Mouse (Mus musculus) cerebellum, adult 8-10 months (tissue): ENCODE measurements around the gene Gm15080.
"Not testable (repeated sequence)": the region's sequence is repeated elsewhere in the genome, so short reads cannot be mapped to it uniquely, and the experiment has no call there.

Experiments used
- DNase-seq: peaks from one replicate; pipeline ENCODE4 v3.0.0; 2022

Gm15080 gene

DNA sequence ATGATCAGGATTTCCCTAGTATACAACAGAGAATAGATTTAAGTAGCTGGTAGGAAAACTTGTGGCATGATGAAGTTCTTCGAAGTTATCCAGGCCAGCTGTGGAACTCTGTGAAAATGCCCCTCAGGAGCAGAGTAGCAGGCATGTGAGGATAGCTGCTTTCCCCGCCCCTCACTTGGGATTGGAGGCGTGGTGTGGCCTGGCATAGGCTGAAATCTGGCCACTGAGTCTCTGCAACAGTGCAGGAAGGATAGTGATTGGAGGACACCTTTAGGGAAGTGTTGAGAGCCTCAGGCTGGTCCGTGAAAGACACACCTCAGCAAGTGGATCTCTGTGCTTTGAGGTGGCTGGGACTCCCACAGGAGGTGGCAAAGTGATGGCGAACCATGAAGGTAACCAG lies at the start of gene Gm15080:
Gene Gm15080, plus strand, starts transcription at position 301 of the 400 bp plus-strand sequence.
- DNase-seq: not testable (repeated sequence)
